Mouse (Mus musculus): ENCODE measurements around the gene Phc2. TPM values are rescaled to one million over a fixed set of nuclear protein-coding genes. Genes with fewer than 3 reads are reported as not detected.

The Phc2 gene
- total RNA-seq, 2 experiments from 2014 or later = 85.4 to 91.3 TPM

GRCm38 (mm10) chr4:128706626-128707025, 52.1 kb downstream of the Phc2 start:
- peak; percentile 64 for TF ChIP-seq CTCF (conservative IDR thresholded peaks at IDR 0.05)
- H3K4me3 ChIP-seq = no peak overlapping the region
- H3K27ac ChIP-seq = no peak overlapping the region
- DNase-seq (ENCODE audit: low spot score in 2 of 2) = no peak

GRCm38 (mm10) chr4:128707384-128707783, 52.9 kb downstream of the Phc2 start:
- no peak for TF ChIP-seq CTCF (conservative IDR thresholded peaks at IDR 0.05)
- Histone ChIP-seq H3K4me3 (no peak overlapping the region), H3K27ac (no peak overlapping the region)
- DNase-seq (ENCODE audit: low spot score in 2 of 2) = no peak

GRCm38 (mm10) chr4:128709061-128709780, 54.7 kb downstream of the Phc2 start:
- DNase-seq (ENCODE audit: low spot score in 2 of 2) = no peak
- H3K27ac ChIP-seq = no peak overlapping the region
- no peak overlapping the region for H3K4me3 ChIP-seq
- no peak for TF ChIP-seq CTCF (conservative IDR thresholded peaks at IDR 0.05)

- H3K4me3 ChIP-seq = no peak overlapping the region
- no peak for TF ChIP-seq CTCF (conservative IDR thresholded peaks at IDR 0.05)
- no peak for DNase-seq (ENCODE audit: low spot score in 2 of 2)
- no peak overlapping the region for H3K27ac ChIP-seq
Observed at GRCm38 (mm10) chr4:128709781-128710166, 55.3 kb downstream of the Phc2 start.

GRCm38 (mm10) chr4:128710286-128710685, 55.8 kb downstream of the Phc2 start:
- no peak for TF ChIP-seq CTCF (conservative IDR thresholded peaks at IDR 0.05)
- DNase-seq (ENCODE audit: low spot score in 2 of 2) = no peak
- H3K27ac ChIP-seq = no peak overlapping the region
- no peak overlapping the region for H3K4me3 ChIP-seq

- no peak for TF ChIP-seq CTCF (conservative IDR thresholded peaks at IDR 0.05)
- H3K27ac ChIP-seq = no peak overlapping the region; the same call in 1 of the 2 replicates
- H3K4me3 ChIP-seq = no peak overlapping the region
- DNase-seq (ENCODE audit: low spot score in 2 of 2) = no peak
Observed at GRCm38 (mm10) chr4:128710800-128711199, 56.3 kb downstream of the Phc2 start.

- DNase-seq (ENCODE audit: low spot score in 2 of 2) = peak; percentile 89 to 91
- TF ChIP-seq CTCF (conservative IDR thresholded peaks at IDR 0.05) = peak; percentile 97
- Histone ChIP-seq H3K4me3 (no peak overlapping the region; the same call in 1 of the 2 replicates), H3K27ac (peak overlapping the region; percentile 61)
Observed at GRCm38 (mm10) chr4:128711455-128712135, 57.1 kb downstream of the Phc2 start.

GRCm38 (mm10) chr4:128712136-128712655, 57.7 kb downstream of the Phc2 start:
- Histone ChIP-seq H3K27ac (0 out of 2 replicates have a peak overlapping the region, but pooled peaks have one; percentile 5), H3K4me3 (no peak overlapping the region)
- TF ChIP-seq CTCF (conservative IDR thresholded peaks at IDR 0.05) = no peak
- DNase-seq (ENCODE audit: low spot score in 2 of 2) = no peak

- TF ChIP-seq CTCF (conservative IDR thresholded peaks at IDR 0.05) = no peak
- Histone ChIP-seq H3K4me3 (no peak overlapping the region), H3K27ac (0 out of 2 replicates have a peak overlapping the region, but pooled peaks have one; percentile 5)
- no peak for DNase-seq (ENCODE audit: low spot score in 2 of 2)
Observed at GRCm38 (mm10) chr4:128712941-128713340, 58.4 kb downstream of the Phc2 start.

GRCm38 (mm10) chr4:128715241-128716204, 61.0 kb downstream of the Phc2 start:
- Histone ChIP-seq H3K27ac (peak overlapping the region; percentile 88), H3K4me3 (no peak overlapping the region)
- DNase-seq (ENCODE audit: low spot score in 2 of 2) = peak; percentile 55 to 71
- no peak for TF ChIP-seq CTCF (conservative IDR thresholded peaks at IDR 0.05)

GRCm38 (mm10) chr4:128716279-128716678, 61.8 kb downstream of the Phc2 start:
- no peak for DNase-seq (ENCODE audit: low spot score in 2 of 2)
- Histone ChIP-seq H3K4me3 (no peak overlapping the region), H3K27ac (peak overlapping the region; percentile 88)
- TF ChIP-seq CTCF (conservative IDR thresholded peaks at IDR 0.05) = no peak

GRCm38 (mm10) chr4:128716731-128717130, 62.2 kb downstream of the Phc2 start:
- no peak for TF ChIP-seq CTCF (conservative IDR thresholded peaks at IDR 0.05)
- DNase-seq (ENCODE audit: low spot score in 2 of 2) = no peak
- peak overlapping the region; percentile 88 for H3K27ac ChIP-seq
- H3K4me3 ChIP-seq = no peak overlapping the region

All from layer of hippocampus, adult 2 months (tissue).